Mouse (Mus musculus): ENCODE data around the gene Ckap2. TPM values are rescaled to one million over a fixed set of nuclear protein-coding genes. Genes with fewer than 3 reads are reported as not detected.

Ckap2 gene
- total and polyA plus RNA-seq, 3 experiments: 19.5 to 48.8 (median 31.3) TPM

DNA sequence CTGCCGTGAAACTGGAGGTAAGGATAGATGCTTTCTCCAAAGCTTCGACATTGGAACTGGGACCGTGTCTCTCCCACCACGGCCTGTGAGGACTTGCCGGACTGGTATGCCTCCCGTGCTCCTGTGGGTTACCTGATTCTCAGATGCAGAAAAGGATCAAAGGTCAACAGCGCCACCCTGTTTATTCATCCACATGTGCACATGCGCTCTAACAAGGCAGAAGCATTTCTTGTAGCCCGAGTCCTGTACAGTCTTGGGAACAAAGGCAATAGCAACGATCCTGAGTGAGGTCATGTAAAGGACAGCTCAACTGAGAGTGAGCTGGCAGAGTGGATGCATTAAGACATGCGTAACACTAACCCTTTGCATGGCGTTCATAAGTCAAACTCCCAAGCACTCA lies 53.6 kb downstream of the Ckap2 start:
- Histone ChIP-seq H3K36me3 (replicated peaks in 1 of 2; ENCODE audit: control insufficient read depth in 1 of 2, insufficient read depth in 1 of 2, low read length in 1 of 2) (peaks cover 18 to 58% of the 10 kb centered on the region in 2 experiments), H3K9me3 (replicated peaks; ENCODE audit: low read length) (no peaks in the 10 kb centered on the region), H3K79me2 (replicated peaks; ENCODE audit: control insufficient read depth, extremely low read depth, insufficient read depth, poor library complexity, severe bottlenecking) (no peaks in the 10 kb centered on the region), H3K27me3 (replicated peaks) (no peaks in the 10 kb centered on the region), H3K4me1 (ENCODE audit: control insufficient read depth in 1 of 2, insufficient read depth in 2 of 2) (no peaks in the 10 kb centered on the region), H3K27ac (ENCODE audit: insufficient read depth, low read depth) (no peak overlapping the region), H3K9ac (ENCODE audit: insufficient read depth, low read depth) (no peak overlapping the region), H3K4me3 (replicated peaks in 1 of 3; ENCODE audit: low read depth in 2 of 3, low read length in 2 of 3, poor library complexity in 1 of 3) (no peak overlapping the region), H3K4me2 (ENCODE audit: insufficient read depth, low read depth, poor library complexity, severe bottlenecking) (no peak overlapping the region)
- no peak for DNase-seq (ENCODE audit: extremely low read depth)
- dilution Hi-C loops (cut with MboI; ENCODE audit: extremely low pct_ligation_motif_present, extremely low pct_unique_long_range_greater_than_20kb, low sequenced_read_pairs): no loop called here
- in situ Hi-C loops (cut with MboI; ENCODE audit: low pct_ligation_motif_present, low pct_unique_long_range_greater_than_20kb, low sequenced_read_pairs): no loop called here
- no peak for TF ChIP-seq NELFE (IDR thresholded peaks at IDR 0.05; ENCODE audit: low read depth, low read length)
- TF ChIP-seq TBP (conservative IDR thresholded peaks at IDR 0.05; ENCODE audit: low read depth, low read length): no peak
- no peak for TF ChIP-seq PAX5 (IDR thresholded peaks at IDR 0.05; ENCODE audit: low read length)
- TF ChIP-seq E2F4 (IDR thresholded peaks at IDR 0.05; ENCODE audit: insufficient replicate concordance, low read depth, low read length): no peak
- no peak for TF ChIP-seq POLR2A (IDR thresholded peaks at IDR 0.05; ENCODE audit: low read depth, low read length)
- no peak for TF ChIP-seq MAX (IDR thresholded peaks at IDR 0.05; ENCODE audit: low read length)
- no peak for TF ChIP-seq UBTF (IDR thresholded peaks at IDR 0.05; ENCODE audit: low read depth, low read length)
- TF ChIP-seq NRF1 (IDR thresholded peaks at IDR 0.05; ENCODE audit: low read depth, low read length): no peak
- TF ChIP-seq JUN (IDR thresholded peaks at IDR 0.05; ENCODE audit: insufficient read depth, low read depth, low read length): no peak
- TF ChIP-seq TCF12 (IDR thresholded peaks at IDR 0.05; ENCODE audit: low read depth, low read length): no peak
- no peak for TF ChIP-seq MAFK (IDR thresholded peaks at IDR 0.05; ENCODE audit: insufficient replicate concordance, low read length)
- TF ChIP-seq MYC (IDR thresholded peaks at IDR 0.05; ENCODE audit: low read depth, low read length): no peak
- no peak for TF ChIP-seq ZNF384 (IDR thresholded peaks at IDR 0.05; ENCODE audit: low read depth, low read length)
- TF ChIP-seq SMC3 (IDR thresholded peaks at IDR 0.05; ENCODE audit: low read depth, low read length): no peak
- no peak for TF ChIP-seq IRF4 (IDR thresholded peaks at IDR 0.05; ENCODE audit: low read depth, low read length)
- no peak for TF ChIP-seq ELF1 (IDR thresholded peaks at IDR 0.05; ENCODE audit: low read depth, low read length)
- no peak for TF ChIP-seq POLR2AphosphoS2 (IDR thresholded peaks at IDR 0.05; ENCODE audit: low read depth, low read length)
- no peak for TF ChIP-seq SIN3A (IDR thresholded peaks at IDR 0.05; ENCODE audit: low read length)
- TF ChIP-seq MEF2A (IDR thresholded peaks at IDR 0.05; ENCODE audit: borderline replicate concordance, low read depth, low read length): no peak
- no peak for TF ChIP-seq ETS1 (conservative IDR thresholded peaks at IDR 0.05; ENCODE audit: low read depth, low read length)

DNA sequence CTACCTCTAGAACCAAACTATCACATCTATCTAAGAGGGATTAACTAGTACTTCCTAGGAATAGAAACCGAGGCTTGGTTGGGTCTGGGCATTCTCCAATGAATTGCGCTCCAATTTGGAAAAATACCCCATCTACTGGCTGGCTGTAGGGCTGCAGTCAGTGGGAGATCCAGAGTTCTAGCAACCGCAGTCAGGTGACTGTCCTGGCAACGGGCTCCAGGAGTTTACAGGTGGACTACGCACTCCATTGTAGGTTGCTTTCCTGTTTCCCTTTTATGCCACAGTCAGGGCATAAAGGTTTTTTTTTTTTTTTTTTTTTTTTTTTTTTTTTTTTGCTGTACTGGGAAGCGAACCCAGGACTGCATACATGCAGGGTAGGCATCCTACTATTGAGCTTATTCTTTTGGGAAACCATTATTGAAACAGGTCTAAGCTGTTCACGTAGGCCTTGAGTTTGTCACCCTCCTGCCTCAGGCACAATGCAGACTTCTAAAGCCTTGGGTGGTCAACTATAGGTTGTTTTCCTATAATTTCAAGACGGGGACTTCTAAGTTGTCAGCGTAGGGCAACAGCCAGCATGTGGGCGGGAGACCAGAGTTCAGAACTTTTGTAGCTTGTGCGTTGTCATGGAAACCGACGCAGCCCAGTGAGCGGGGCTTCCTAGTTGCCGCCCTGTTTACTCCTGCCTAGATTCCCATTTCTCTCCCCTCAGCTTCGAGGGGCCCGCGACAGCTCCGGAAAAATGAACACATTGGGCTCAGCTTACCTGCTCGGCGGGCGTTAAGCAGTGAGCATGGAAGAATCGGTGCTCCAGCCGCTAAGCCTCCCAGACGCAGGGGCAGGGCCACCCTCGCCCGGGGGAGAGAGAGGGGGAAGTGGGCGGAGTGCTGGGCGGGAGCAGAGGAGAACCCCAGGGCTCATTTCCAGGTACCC lies 61.1 kb downstream of the Ckap2 start, which contains the start of gene Nek5:
Gene Nek5 (minus strand): TSS at position 834 of the 933 bp plus-strand sequence.
- dilution Hi-C loops (cut with MboI; ENCODE audit: extremely low pct_ligation_motif_present, extremely low pct_unique_long_range_greater_than_20kb, low sequenced_read_pairs) (no loop called here), in situ Hi-C loops (cut with MboI; ENCODE audit: low pct_ligation_motif_present, low pct_unique_long_range_greater_than_20kb, low sequenced_read_pairs) (no loop called here)
- Histone ChIP-seq H3K4me2 (ENCODE audit: insufficient read depth, low read depth, poor library complexity, severe bottlenecking) (no peak within 1 kb of the TSS), H3K79me2 (replicated peaks; ENCODE audit: control insufficient read depth, extremely low read depth, insufficient read depth, poor library complexity, severe bottlenecking) (no peaks in the 10 kb centered on the region), H3K36me3 (replicated peaks in 1 of 2; ENCODE audit: control insufficient read depth in 1 of 2, insufficient read depth in 1 of 2, low read length in 1 of 2) (peaks cover 12 to 33% of the 10 kb centered on the region in 2 experiments), H3K9ac (ENCODE audit: insufficient read depth, low read depth) (no peak within 1 kb of the TSS), H3K4me1 (ENCODE audit: control insufficient read depth in 1 of 2, insufficient read depth in 2 of 2) (no peaks in the 10 kb centered on the region), H3K4me3 (replicated peaks in 1 of 3; ENCODE audit: low read depth in 2 of 3, low read length in 2 of 3, poor library complexity in 1 of 3) (no peak within 1 kb of the TSS), H3K9me3 (replicated peaks; ENCODE audit: low read length) (no peaks in the 10 kb centered on the region), H3K27ac (ENCODE audit: insufficient read depth, low read depth) (no peak within 1 kb of the TSS), H3K27me3 (replicated peaks) (no peaks in the 10 kb centered on the region)
- peak; percentile 2 for DNase-seq (ENCODE audit: extremely low read depth)
- TF ChIP-seq MEF2A (IDR thresholded peaks at IDR 0.05; ENCODE audit: borderline replicate concordance, low read depth, low read length) (no peak), ZNF384 (IDR thresholded peaks at IDR 0.05; ENCODE audit: low read depth, low read length) (0 out of 2 replicates have a peak, but pooled peaks have one; percentile 54), JUND (conservative IDR thresholded peaks at IDR 0.05; ENCODE audit: low read depth, low read length) (no peak), ZKSCAN1 (IDR thresholded peaks at IDR 0.05; ENCODE audit: borderline replicate concordance, low read depth, low read length) (no peak), ZMIZ1 (IDR thresholded peaks at IDR 0.05; ENCODE audit: low read depth, low read length) (no peak), IRF4 (IDR thresholded peaks at IDR 0.05; ENCODE audit: low read depth, low read length) (no peak), SMC3 (IDR thresholded peaks at IDR 0.05; ENCODE audit: low read depth, low read length) (peak; percentile 11; the same call in 1 of the 2 replicates), UBTF (IDR thresholded peaks at IDR 0.05; ENCODE audit: low read depth, low read length) (no peak), MYC (IDR thresholded peaks at IDR 0.05; ENCODE audit: low read depth, low read length) (no peak), EP300 (IDR thresholded peaks at IDR 0.05; ENCODE audit: low read length) (no peak), USF1 (IDR thresholded peaks at IDR 0.05; ENCODE audit: low read depth, low read length) (no peak), POLR2A (IDR thresholded peaks at IDR 0.05; ENCODE audit: low read depth, low read length) (no peak), ELF1 (IDR thresholded peaks at IDR 0.05; ENCODE audit: low read depth, low read length) (no peak), HCFC1 (IDR thresholded peaks at IDR 0.05; ENCODE audit: low read depth, low read length) (no peak), GABPA (IDR thresholded peaks at IDR 0.05; ENCODE audit: insufficient replicate concordance, low read depth, low read length) (no peak), MXI1 (IDR thresholded peaks at IDR 0.05; ENCODE audit: low read depth, low read length) (no peak), BHLHE40 (IDR thresholded peaks at IDR 0.05; ENCODE audit: low read depth, low read length) (no peak), USF2 (conservative IDR thresholded peaks at IDR 0.05; ENCODE audit: low read depth, low read length) (no peak)
